Mouse (Mus musculus) bone marrow macrophage, adult 2 months (primary cell): ENCODE results near the gene Bach2.

Source experiments
- CTCF ChIP-seq: IDR thresholded peaks from 2 replicates; pipeline ENCODE4 v1.5.1; 2012; ENCODE audit warnings: low read depth, mild to moderate bottlenecking, low read length, moderate library complexity
- POLR2A ChIP-seq: IDR thresholded peaks from 2 replicates; pipeline ENCODE4 v1.6.1; 2012; ENCODE audit warnings: mild to moderate bottlenecking, low read depth, low read length, borderline replicate concordance

DNA sequence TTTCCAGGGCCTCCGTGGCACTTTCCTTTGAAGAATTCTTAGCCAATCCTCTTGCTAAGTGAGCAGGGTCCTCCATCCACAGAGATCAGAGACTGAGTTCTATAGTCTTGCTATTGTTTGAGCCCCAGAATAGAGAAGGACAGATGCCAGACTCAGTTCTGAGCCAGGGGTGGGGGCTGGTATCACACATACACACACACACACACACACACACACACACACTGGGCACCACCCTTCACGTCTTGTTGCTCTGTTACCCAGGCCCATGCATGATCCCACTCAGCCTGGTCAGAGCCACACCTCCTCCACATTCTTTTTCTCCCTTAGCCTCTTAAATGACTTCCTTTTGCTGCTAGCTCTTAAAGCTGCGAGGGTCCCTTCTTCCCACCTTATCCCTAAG, 121.0 kb downstream of the Bach2 start:
- TF ChIP-seq POLR2A (no peak), CTCF (no peak)
